Mouse (Mus musculus): Measurements from ENCODE around the gene Farsa. TPM values are rescaled to one million over a fixed set of nuclear protein-coding genes. Genes with fewer than 3 reads are reported as not detected.

The Farsa gene
- polyA plus RNA-seq, 1 experiment from 2014 or later: 85.9 TPM

DNA sequence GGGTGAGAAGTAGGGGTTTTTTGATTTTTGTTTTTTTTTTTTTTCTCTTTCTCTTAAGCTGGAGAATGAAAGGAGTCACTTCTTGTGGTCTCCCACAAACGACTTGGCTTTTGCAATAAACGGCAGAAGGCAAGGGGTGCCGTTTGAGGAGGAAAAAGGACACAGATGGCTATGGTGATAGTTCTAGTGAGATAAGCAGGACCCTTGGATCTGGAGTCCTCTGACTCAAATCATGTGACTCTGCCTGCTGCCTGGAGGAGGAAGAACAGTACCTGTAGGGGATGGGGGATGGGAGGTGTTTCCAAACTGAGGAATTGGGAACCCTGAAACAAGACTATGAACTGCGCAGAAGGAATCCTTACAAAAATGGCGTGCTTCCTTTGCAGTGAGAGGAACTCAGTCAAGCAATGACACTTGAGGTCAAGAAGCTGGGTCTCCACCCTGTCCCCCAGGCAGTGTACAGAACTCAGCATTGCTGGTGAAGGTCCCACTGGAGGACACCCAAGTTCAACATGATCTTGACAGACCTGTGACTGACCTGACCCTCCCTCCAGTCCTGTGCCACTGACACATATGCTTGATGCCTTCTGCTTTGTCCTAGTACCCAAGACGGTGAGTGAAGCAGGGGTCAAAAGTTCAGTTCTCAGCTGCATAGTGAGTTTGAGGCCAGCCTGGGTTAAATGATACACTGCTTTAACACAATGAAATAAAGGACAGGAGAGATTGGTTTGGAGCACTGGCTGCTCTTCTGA, 8.9 kb upstream of the Farsa start:
- H3K4me3 ChIP-seq (replicated peaks; ENCODE audit: low read length): peak overlapping the region; percentile 94
- H3K4me1 ChIP-seq (ENCODE audit: control insufficient read depth, insufficient read depth, low read length): peaks cover 22% of the 10 kb centered on the region
- WGBS: 39% methylated on average over 6 of the region's 6 CpGs
- peak overlapping the region; percentile 88 for H3K27ac ChIP-seq (ENCODE audit: low read length)
- no peaks in the 10 kb centered on the region for H3K9me3 ChIP-seq (replicated peaks; ENCODE audit: control insufficient read depth, low read length)
- no peak for ATAC-seq (ENCODE audit: insufficient read depth, low FRiP score)
- peak overlapping the region; percentile 79 for H3K9ac ChIP-seq (ENCODE audit: low read length)
- no peaks in the 10 kb centered on the region for H3K27me3 ChIP-seq (ENCODE audit: control insufficient read depth, insufficient read depth, low read length)
- H3K36me3 ChIP-seq (ENCODE audit: control insufficient read depth, insufficient read depth, low read length): peaks cover 25% of the 10 kb centered on the region; the same call in 1 of the 2 replicates
- peak overlapping the region; percentile 80 for H3K4me2 ChIP-seq (ENCODE audit: low read depth, low read length)

GRCm38 (mm10) chr8:84856434-84856833, 355 bp upstream of the Farsa start:
- no peak overlapping the region for H3K27ac ChIP-seq (ENCODE audit: low read length)
- H3K4me3 ChIP-seq (replicated peaks; ENCODE audit: low read length): peak overlapping the region; percentile 76; the same call in 1 of the 2 replicates

DNA sequence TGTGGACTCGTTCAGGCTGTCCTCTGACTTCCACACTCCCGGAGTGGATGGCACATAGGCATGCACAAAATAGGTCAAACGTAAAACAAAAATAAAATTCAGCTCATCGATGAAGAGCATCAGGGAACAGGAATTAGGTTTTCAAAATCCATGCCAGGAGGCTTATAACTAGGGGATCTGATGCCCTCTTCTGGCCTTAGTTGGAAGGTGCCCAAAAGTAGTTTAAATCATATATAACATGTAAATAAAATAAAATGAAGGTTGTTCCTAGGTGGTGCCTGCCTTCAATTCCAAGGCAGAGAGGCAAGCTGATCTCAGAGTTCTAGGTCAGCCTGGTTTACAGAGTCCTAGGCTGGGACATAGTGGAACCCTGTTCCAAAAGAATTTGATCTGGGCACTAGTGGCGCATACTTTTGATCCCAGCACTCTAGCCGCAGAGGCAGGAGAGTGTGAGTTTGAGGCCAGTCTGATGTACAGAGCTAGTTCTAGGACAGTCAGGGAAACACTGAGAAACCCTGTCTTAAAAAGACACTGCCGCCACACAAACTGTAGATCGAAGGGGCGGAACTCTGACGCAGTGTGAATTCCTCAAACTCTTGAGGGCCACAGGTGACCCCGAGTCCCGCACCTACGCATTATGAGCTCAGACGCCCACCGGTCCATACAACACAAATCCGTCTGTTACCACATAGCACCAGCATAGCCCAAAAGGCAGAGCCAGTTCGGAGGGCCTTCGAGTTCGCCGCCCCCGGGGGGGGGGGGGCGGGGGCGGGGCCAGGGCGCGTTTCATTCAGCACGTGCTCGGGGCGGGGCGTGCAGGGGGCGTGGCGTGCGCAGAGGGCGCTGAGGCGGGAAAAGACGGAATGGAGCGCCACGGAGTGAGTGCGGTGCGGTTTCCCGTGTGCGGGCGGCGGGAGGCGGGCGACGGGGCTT, 14.9 kb downstream of the Farsa start, which contains the start of gene Syce2:
TSS of gene Syce2 (plus strand) at position 736 of the 933 bp plus-strand sequence.
- Histone ChIP-seq H3K4me2 (ENCODE audit: low read depth, low read length) (peak within 1 kb of the TSS; percentile 100), H3K9me3 (replicated peaks; ENCODE audit: control insufficient read depth, low read length) (no peaks in the 10 kb centered on the region), H3K27ac (ENCODE audit: low read length) (peak within 1 kb of the TSS; percentile 27; the same call in 1 of the 2 replicates), H3K36me3 (ENCODE audit: control insufficient read depth, insufficient read depth, low read length) (peaks cover 11% of the 10 kb centered on the region), H3K27me3 (ENCODE audit: control insufficient read depth, insufficient read depth, low read length) (no peaks in the 10 kb centered on the region), H3K4me3 (replicated peaks; ENCODE audit: low read length) (peak within 1 kb of the TSS; percentile 57), H3K9ac (ENCODE audit: low read length) (peak within 1 kb of the TSS; percentile 71), H3K4me1 (ENCODE audit: control insufficient read depth, insufficient read depth, low read length) (peaks cover 14% of the 10 kb centered on the region)
- ATAC-seq (ENCODE audit: insufficient read depth, low FRiP score): peak; percentile 76; the same call in 1 of the 2 replicates
- 13% methylated on average over 42 of the region's 46 CpGs for WGBS

More at GRCm38 (mm10) chr8:84856434-84856833, 355 bp upstream of the Farsa start:
- Histone ChIP-seq H3K36me3 (ENCODE audit: control insufficient read depth, insufficient read depth, low read length) (peaks cover 6% of the 10 kb centered on the region), H3K4me2 (ENCODE audit: low read depth, low read length) (no peak overlapping the region), H3K27me3 (ENCODE audit: control insufficient read depth, insufficient read depth, low read length) (no peaks in the 10 kb centered on the region), H3K4me1 (ENCODE audit: control insufficient read depth, insufficient read depth, low read length) (peaks cover 10% of the 10 kb centered on the region), H3K9ac (ENCODE audit: low read length) (no peak overlapping the region), H3K9me3 (replicated peaks; ENCODE audit: control insufficient read depth, low read length) (no peaks in the 10 kb centered on the region)
- ATAC-seq (ENCODE audit: insufficient read depth, low FRiP score): no peak
- 93% methylated on average over 3 of the region's 3 CpGs for WGBS

DNA sequence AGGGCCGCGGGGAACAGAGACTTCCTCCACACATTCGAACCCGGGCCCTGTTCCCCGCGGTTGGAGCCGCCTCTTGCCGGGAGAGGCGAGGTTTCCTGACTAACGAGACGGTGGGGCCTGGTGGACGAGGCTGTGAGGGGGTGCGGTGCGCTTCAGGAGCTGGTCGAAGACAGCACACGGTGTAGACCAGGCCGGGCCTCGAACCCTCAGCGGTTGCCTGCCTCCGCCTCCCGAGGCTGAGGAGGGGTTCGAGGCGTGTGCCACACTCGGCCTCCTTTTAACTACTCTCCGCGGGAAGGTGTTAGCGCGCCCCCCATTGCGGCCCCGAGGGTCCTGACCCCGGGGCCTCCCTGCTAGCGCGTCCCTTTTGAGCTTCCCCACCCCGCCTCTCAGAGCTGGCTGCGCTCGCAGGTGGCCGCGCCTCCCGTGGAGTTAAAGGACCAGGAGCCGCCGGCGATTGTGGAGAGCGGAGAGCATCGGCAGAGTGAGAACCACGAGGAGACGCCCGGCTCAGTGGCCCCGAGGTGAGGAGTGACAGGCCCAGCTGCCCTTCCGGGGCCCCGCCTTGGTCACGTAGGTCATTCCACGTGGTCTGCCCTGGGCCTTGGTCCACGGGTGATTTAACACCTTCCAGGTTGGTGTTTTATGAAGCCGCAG, 15.6 kb downstream of the Farsa start:
- Histone ChIP-seq H3K9ac (ENCODE audit: low read length) (peak overlapping the region; percentile 71), H3K4me3 (replicated peaks; ENCODE audit: low read length) (peak overlapping the region; percentile 57), H3K27ac (ENCODE audit: low read length) (no peak overlapping the region), H3K4me2 (ENCODE audit: low read depth, low read length) (peak overlapping the region; percentile 100), H3K27me3 (ENCODE audit: control insufficient read depth, insufficient read depth, low read length) (no peaks in the 10 kb centered on the region), H3K9me3 (replicated peaks; ENCODE audit: control insufficient read depth, low read length) (no peaks in the 10 kb centered on the region), H3K36me3 (ENCODE audit: control insufficient read depth, insufficient read depth, low read length) (peaks cover 9% of the 10 kb centered on the region), H3K4me1 (ENCODE audit: control insufficient read depth, insufficient read depth, low read length) (peaks cover 14% of the 10 kb centered on the region)
- 2% methylated on average over 54 of the region's 54 CpGs for WGBS
- ATAC-seq (ENCODE audit: insufficient read depth, low FRiP score): peak; percentile 65; the same call in 1 of the 2 replicates

DNA sequence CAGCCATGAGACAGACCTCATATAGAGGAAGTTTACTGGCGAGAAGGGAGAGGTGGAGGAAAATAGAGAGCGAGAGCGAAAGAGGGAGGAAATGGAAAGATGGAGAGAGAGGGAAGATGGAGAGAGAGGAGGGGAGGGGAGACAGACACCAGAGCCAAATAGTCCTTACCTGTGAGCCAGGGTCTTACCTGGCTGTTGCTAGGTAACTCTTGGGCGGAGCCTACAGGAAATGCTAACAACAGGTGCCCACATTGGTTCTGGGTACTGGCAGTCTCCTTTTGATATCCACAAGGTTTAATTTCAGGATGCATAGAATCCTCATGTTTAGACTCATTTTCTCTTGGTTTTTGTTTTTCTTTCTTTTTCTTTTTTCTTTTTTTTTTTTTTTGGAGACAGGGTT, 16.2 kb downstream of the Farsa start:
- no peak overlapping the region for H3K27ac ChIP-seq (ENCODE audit: low read length)
- H3K9ac ChIP-seq (ENCODE audit: low read length): peak overlapping the region; percentile 71
- H3K27me3 ChIP-seq (ENCODE audit: control insufficient read depth, insufficient read depth, low read length): no peaks in the 10 kb centered on the region
- H3K36me3 ChIP-seq (ENCODE audit: control insufficient read depth, insufficient read depth, low read length): peaks cover 3% of the 10 kb centered on the region
- no peaks in the 10 kb centered on the region for H3K9me3 ChIP-seq (replicated peaks; ENCODE audit: control insufficient read depth, low read length)
- ATAC-seq (ENCODE audit: insufficient read depth, low FRiP score): no peak
- H3K4me3 ChIP-seq (replicated peaks; ENCODE audit: low read length): peak overlapping the region; percentile 57
- peaks cover 14% of the 10 kb centered on the region for H3K4me1 ChIP-seq (ENCODE audit: control insufficient read depth, insufficient read depth, low read length)
- WGBS: 52% methylated on average over 4 of the region's 4 CpGs
- peak overlapping the region; percentile 100 for H3K4me2 ChIP-seq (ENCODE audit: low read depth, low read length)

DNA sequence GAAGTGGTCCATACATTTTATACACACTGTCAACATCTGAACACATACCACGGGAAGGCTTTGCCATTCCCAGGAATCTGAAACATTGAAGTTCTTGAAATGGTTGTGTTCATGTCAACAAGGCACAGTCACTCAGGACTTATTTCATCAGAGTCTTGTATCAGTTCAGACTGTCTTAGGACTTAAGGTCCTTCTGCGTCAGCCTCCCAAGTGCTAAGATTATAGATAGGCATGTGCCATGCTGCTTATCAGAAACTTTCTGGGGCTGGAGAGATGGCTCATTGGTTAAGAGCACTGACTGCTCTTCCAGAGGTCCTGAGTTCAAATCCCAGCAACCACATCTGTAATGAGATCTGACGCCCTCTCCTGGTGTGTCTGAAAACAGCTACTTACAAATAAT, 17.6 kb downstream of the Farsa start:
- Histone ChIP-seq H3K4me2 (ENCODE audit: low read depth, low read length) (no peak overlapping the region), H3K9me3 (replicated peaks; ENCODE audit: control insufficient read depth, low read length) (no peaks in the 10 kb centered on the region), H3K4me1 (ENCODE audit: control insufficient read depth, insufficient read depth, low read length) (peaks cover 14% of the 10 kb centered on the region), H3K27me3 (ENCODE audit: control insufficient read depth, insufficient read depth, low read length) (no peaks in the 10 kb centered on the region), H3K36me3 (ENCODE audit: control insufficient read depth, insufficient read depth, low read length) (no peaks in the 10 kb centered on the region), H3K9ac (ENCODE audit: low read length) (no peak overlapping the region), H3K4me3 (replicated peaks; ENCODE audit: low read length) (no peak overlapping the region), H3K27ac (ENCODE audit: low read length) (no peak overlapping the region)
- ATAC-seq (ENCODE audit: insufficient read depth, low FRiP score): no peak
- WGBS: 83% methylated on average over 3 of the region's 3 CpGs

GRCm38 (mm10) chr8:84877297-84878035, 20.7 kb downstream of the Farsa start:
- Histone ChIP-seq H3K4me3 (replicated peaks; ENCODE audit: low read length) (no peak overlapping the region), H3K27me3 (ENCODE audit: control insufficient read depth, insufficient read depth, low read length) (no peaks in the 10 kb centered on the region), H3K4me2 (ENCODE audit: low read depth, low read length) (no peak overlapping the region), H3K9ac (ENCODE audit: low read length) (no peak overlapping the region), H3K9me3 (replicated peaks; ENCODE audit: control insufficient read depth, low read length) (no peaks in the 10 kb centered on the region), H3K27ac (ENCODE audit: low read length) (no peak overlapping the region), H3K36me3 (ENCODE audit: control insufficient read depth, insufficient read depth, low read length) (no peaks in the 10 kb centered on the region), H3K4me1 (ENCODE audit: control insufficient read depth, insufficient read depth, low read length) (peaks cover 6% of the 10 kb centered on the region)
- no peak for ATAC-seq (ENCODE audit: insufficient read depth, low FRiP score)
- 68% methylated on average over 3 of the region's 3 CpGs for WGBS

GRCm38 (mm10) chr8:84878915-84879314, 22.1 kb downstream of the Farsa start:
- no peaks in the 10 kb centered on the region for H3K27me3 ChIP-seq (ENCODE audit: control insufficient read depth, insufficient read depth, low read length)
- WGBS: 62% methylated on average over 1 of the region's 1 CpGs
- ATAC-seq (ENCODE audit: insufficient read depth, low FRiP score): no peak

More at GRCm38 (mm10) chr8:84878915-84879314, 22.1 kb downstream of the Farsa start:
- H3K4me2 ChIP-seq (ENCODE audit: low read depth, low read length): no peak overlapping the region
- H3K4me3 ChIP-seq (replicated peaks; ENCODE audit: low read length): no peak overlapping the region
- H3K36me3 ChIP-seq (ENCODE audit: control insufficient read depth, insufficient read depth, low read length): no peaks in the 10 kb centered on the region
- H3K9ac ChIP-seq (ENCODE audit: low read length): no peak overlapping the region
- H3K27ac ChIP-seq (ENCODE audit: low read length): no peak overlapping the region
- no peaks in the 10 kb centered on the region for H3K4me1 ChIP-seq (ENCODE audit: control insufficient read depth, insufficient read depth, low read length)
- no peaks in the 10 kb centered on the region for H3K9me3 ChIP-seq (replicated peaks; ENCODE audit: control insufficient read depth, low read length)
